Mouse (Mus musculus) retina, postnatal 1 day (tissue): ENCODE data around the gene Olfr1155.

Experiments used
- DNase-seq: peaks from one replicate; pipeline ENCODE4 v3.0.0-alpha.2; 2012

The Olfr1155 gene

GRCm38 (mm10) chr2:87945037-87945436 is at the start of gene Olfr1155:
Gene Olfr1155, minus strand, starts transcription at chr2:87945137.
- no peak for DNase-seq

GRCm38 (mm10) chr2:87989813-87990212 is 44.9 kb upstream of the Olfr1155 start, which contains the start of gene Olfr1158:
Gene Olfr1158, plus strand, starts transcription at chr2:87990113.
- DNase-seq = no peak

GRCm38 (mm10) chr2:87974563-87974962 is 29.6 kb upstream of the Olfr1155 start, which contains the start of gene Olfr74:
Gene Olfr74, minus strand, starts transcription at chr2:87974663.
- DNase-seq = no peak

- DNase-seq = no peak
Observed at GRCm38 (mm10) chr2:87968199-87968598, 23.3 kb upstream of the Olfr1155 start, which contains the start of gene Olfr1157. Gene Olfr1157, minus strand, starts transcription at chr2:87968299.

- no peak for DNase-seq
Observed at GRCm38 (mm10) chr2:87953000-87953399, 8.1 kb upstream of the Olfr1155 start, which contains the start of gene Olfr1156. Gene Olfr1156, minus strand, starts transcription at chr2:87953100.

GRCm38 (mm10) chr2:87905066-87905465 is 39.9 kb downstream of the Olfr1155 start, which contains the start of gene Olfr1154:
Gene Olfr1154, minus strand, starts transcription at chr2:87905166.
- no peak for DNase-seq

GRCm38 (mm10) chr2:87894662-87895061 is 50.3 kb downstream of the Olfr1155 start, which contains the start of gene Olfr1153:
Gene Olfr1153, plus strand, starts transcription at chr2:87894962.
- no peak for DNase-seq
